Mouse (Mus musculus) telencephalon, adult 2 months (tissue): Measurements from ENCODE around the gene Tjp1.

Source experiments
- DNase-seq: peaks from one replicate; pipeline ENCODE4 v3.0.0-alpha.2; 2011; ENCODE audit warnings: low read depth, low spot score

Tjp1 gene

GRCm38 (mm10) chr7:65389539-65389938 lies 138.0 kb downstream of the Tjp1 start:
- DNase-seq, result no peak

GRCm38 (mm10) chr7:65388243-65389013 lies 139.2 kb downstream of the Tjp1 start:
- DNase-seq, result no peak

- DNase-seq, result no peak
Observed at GRCm38 (mm10) chr7:65387560-65388175, 139.9 kb downstream of the Tjp1 start.

- DNase-seq, result no peak
Observed at GRCm38 (mm10) chr7:65384775-65385174, 142.8 kb downstream of the Tjp1 start.

- DNase-seq, result no peak
Observed at GRCm38 (mm10) chr7:65382515-65383283, 144.9 kb downstream of the Tjp1 start.

GRCm38 (mm10) chr7:65381896-65382295 lies 145.7 kb downstream of the Tjp1 start:
- no peak for DNase-seq

- DNase-seq, result no peak
Observed at GRCm38 (mm10) chr7:65380716-65381115, 146.9 kb downstream of the Tjp1 start.

GRCm38 (mm10) chr7:65378818-65379565 lies 148.6 kb downstream of the Tjp1 start:
- no peak for DNase-seq

GRCm38 (mm10) chr7:65377521-65377920 lies 150.1 kb downstream of the Tjp1 start:
- no peak for DNase-seq

- DNase-seq, result no peak
Observed at GRCm38 (mm10) chr7:65375621-65376020, 152.0 kb downstream of the Tjp1 start.

- DNase-seq, result no peak
Observed at GRCm38 (mm10) chr7:65375176-65375575, 152.4 kb downstream of the Tjp1 start.

GRCm38 (mm10) chr7:65373336-65373735 lies 154.2 kb downstream of the Tjp1 start:
- DNase-seq, result no peak

GRCm38 (mm10) chr7:65371765-65372164 lies 155.8 kb downstream of the Tjp1 start:
- DNase-seq, result no peak

GRCm38 (mm10) chr7:65370787-65371616 lies 156.6 kb downstream of the Tjp1 start:
- DNase-seq, result no peak

GRCm38 (mm10) chr7:65370381-65370786 lies 157.2 kb downstream of the Tjp1 start:
- no peak for DNase-seq

GRCm38 (mm10) chr7:65369101-65369500 lies 158.5 kb downstream of the Tjp1 start:
- no peak for DNase-seq

GRCm38 (mm10) chr7:65367386-65368245 lies 160.0 kb downstream of the Tjp1 start:
- DNase-seq, result no peak

- no peak for DNase-seq
Observed at GRCm38 (mm10) chr7:65366153-65366552, 161.4 kb downstream of the Tjp1 start.

GRCm38 (mm10) chr7:65365560-65365959 lies 162.0 kb downstream of the Tjp1 start:
- no peak for DNase-seq

- DNase-seq, result no peak
Observed at GRCm38 (mm10) chr7:65360278-65360677, 167.3 kb downstream of the Tjp1 start.
